Mouse (Mus musculus): ENCODE data around the gene Pcyt1a. TPM values are rescaled to one million over a fixed set of nuclear protein-coding genes. Genes with fewer than 3 reads are reported as not detected.
"Not testable (repeated sequence)": the region's sequence is repeated elsewhere in the genome, so short reads cannot be mapped to it uniquely, and the experiment has no call there.

Gene Pcyt1a
- polyA plus RNA-seq, 1 experiment = not detected

DNA sequence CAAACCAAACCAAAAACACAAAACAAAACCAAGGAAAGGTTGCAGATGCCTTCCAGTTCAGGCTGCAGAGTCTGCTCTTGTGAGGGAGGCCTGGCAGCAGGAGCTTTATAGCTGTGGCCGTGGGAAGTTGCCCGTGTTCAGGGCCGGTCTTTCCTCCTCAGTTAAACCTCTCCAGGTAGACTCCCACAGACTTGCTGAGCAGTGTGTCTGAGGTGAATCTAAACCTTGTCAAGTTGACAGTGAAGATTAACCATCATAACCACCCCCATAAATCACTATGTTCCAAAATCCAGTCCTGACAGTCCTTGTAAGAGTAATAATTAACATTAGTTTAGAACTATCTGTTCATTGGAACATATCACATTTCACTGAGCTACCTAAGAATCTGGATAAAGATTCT lies 3.2 kb upstream of the Pcyt1a start:
- WGBS = 90% methylated on average over 3 of the region's 3 CpGs
- peaks cover 4% of the 10 kb centered on the region for H3K4me1 ChIP-seq (ENCODE audit: control insufficient read depth, insufficient read depth, low read length)
- TF ChIP-seq POLR2A (IDR thresholded peaks at IDR 0.05; ENCODE audit: insufficient read depth, low read depth, low read length) (no peak), CTCF (IDR thresholded peaks at IDR 0.05; ENCODE audit: insufficient read depth, low read depth, low read length) (no peak)
- no peak overlapping the region for H3K4me3 ChIP-seq (ENCODE audit: insufficient read depth, low read depth, low read length)
- H3K27ac ChIP-seq (ENCODE audit: insufficient read depth, low read depth, low read length) = no peak overlapping the region

GRCm38 (mm10) chr16:32431047-32431591 lies 398 bp downstream of the Pcyt1a start:
- TF ChIP-seq POLR2A (IDR thresholded peaks at IDR 0.05; ENCODE audit: insufficient read depth, low read depth, low read length) = no peak
- no peak for TF ChIP-seq CTCF (IDR thresholded peaks at IDR 0.05; ENCODE audit: insufficient read depth, low read depth, low read length)
- under 1% methylated on average over 28 of the region's 28 CpGs for WGBS
- peaks cover 7% of the 10 kb centered on the region for H3K4me1 ChIP-seq (ENCODE audit: control insufficient read depth, insufficient read depth, low read length)
- peak overlapping the region; percentile 74 for H3K27ac ChIP-seq (ENCODE audit: insufficient read depth, low read depth, low read length)
- peak overlapping the region; percentile 76 for H3K4me3 ChIP-seq (ENCODE audit: insufficient read depth, low read depth, low read length)

GRCm38 (mm10) chr16:32431926-32432325 lies 1.2 kb downstream of the Pcyt1a start:
- Histone ChIP-seq H3K4me3 (ENCODE audit: insufficient read depth, low read depth, low read length) (no peak overlapping the region), H3K4me1 (ENCODE audit: control insufficient read depth, insufficient read depth, low read length) (peaks cover 7% of the 10 kb centered on the region), H3K27ac (ENCODE audit: insufficient read depth, low read depth, low read length) (no peak overlapping the region)
- 96% methylated on average over 1 of the region's 1 CpGs for WGBS
- TF ChIP-seq CTCF (IDR thresholded peaks at IDR 0.05; ENCODE audit: insufficient read depth, low read depth, low read length) = no peak
- TF ChIP-seq POLR2A (IDR thresholded peaks at IDR 0.05; ENCODE audit: insufficient read depth, low read depth, low read length) = no peak

- peaks cover 7% of the 10 kb centered on the region for H3K4me1 ChIP-seq (ENCODE audit: control insufficient read depth, insufficient read depth, low read length)
- TF ChIP-seq CTCF (IDR thresholded peaks at IDR 0.05; ENCODE audit: insufficient read depth, low read depth, low read length) (no peak), POLR2A (IDR thresholded peaks at IDR 0.05; ENCODE audit: insufficient read depth, low read depth, low read length) (no peak)
- no peak overlapping the region for H3K4me3 ChIP-seq (ENCODE audit: insufficient read depth, low read depth, low read length)
- WGBS = 67% methylated on average over 2 of the region's 2 CpGs
- H3K27ac ChIP-seq (ENCODE audit: insufficient read depth, low read depth, low read length) = no peak overlapping the region
Measured at GRCm38 (mm10) chr16:32433138-32433537, 2.4 kb downstream of the Pcyt1a start.

- WGBS = 17% methylated on average over 6 of the region's 6 CpGs
- peaks cover 7% of the 10 kb centered on the region for H3K4me1 ChIP-seq (ENCODE audit: control insufficient read depth, insufficient read depth, low read length)
- no peak overlapping the region for H3K4me3 ChIP-seq (ENCODE audit: insufficient read depth, low read depth, low read length)
- no peak for TF ChIP-seq POLR2A (IDR thresholded peaks at IDR 0.05; ENCODE audit: insufficient read depth, low read depth, low read length)
- TF ChIP-seq CTCF (IDR thresholded peaks at IDR 0.05; ENCODE audit: insufficient read depth, low read depth, low read length) = no peak
- H3K27ac ChIP-seq (ENCODE audit: insufficient read depth, low read depth, low read length) = no peak overlapping the region
Measured at GRCm38 (mm10) chr16:32434066-32434465, 3.3 kb downstream of the Pcyt1a start.

DNA sequence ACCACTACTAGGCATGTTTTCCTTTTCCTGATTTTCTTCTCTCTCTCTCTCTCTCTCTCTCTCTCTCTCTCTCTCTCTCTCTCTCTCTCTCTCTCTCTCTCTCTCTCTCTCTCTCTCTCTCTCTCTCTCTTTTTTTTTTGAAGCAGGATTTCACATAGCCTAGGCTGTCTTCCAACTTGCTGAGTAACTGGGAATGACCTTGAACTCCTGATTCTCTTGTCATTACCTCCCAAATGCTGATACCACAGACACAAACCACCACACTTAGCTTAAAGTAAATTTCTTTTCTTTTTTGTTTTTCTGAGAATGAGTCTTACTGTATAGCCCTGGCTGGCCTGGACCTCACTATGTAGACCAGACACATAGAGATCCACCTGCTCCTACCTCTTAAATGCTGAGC lies 4.0 kb downstream of the Pcyt1a start:
- peaks cover 6% of the 10 kb centered on the region for H3K4me1 ChIP-seq (ENCODE audit: control insufficient read depth, insufficient read depth, low read length)
- H3K27ac ChIP-seq (ENCODE audit: insufficient read depth, low read depth, low read length) = no peak overlapping the region
- TF ChIP-seq CTCF (IDR thresholded peaks at IDR 0.05; ENCODE audit: insufficient read depth, low read depth, low read length) = no peak
- TF ChIP-seq POLR2A (IDR thresholded peaks at IDR 0.05; ENCODE audit: insufficient read depth, low read depth, low read length) = no peak
- H3K4me3 ChIP-seq (ENCODE audit: insufficient read depth, low read depth, low read length) = no peak overlapping the region

DNA sequence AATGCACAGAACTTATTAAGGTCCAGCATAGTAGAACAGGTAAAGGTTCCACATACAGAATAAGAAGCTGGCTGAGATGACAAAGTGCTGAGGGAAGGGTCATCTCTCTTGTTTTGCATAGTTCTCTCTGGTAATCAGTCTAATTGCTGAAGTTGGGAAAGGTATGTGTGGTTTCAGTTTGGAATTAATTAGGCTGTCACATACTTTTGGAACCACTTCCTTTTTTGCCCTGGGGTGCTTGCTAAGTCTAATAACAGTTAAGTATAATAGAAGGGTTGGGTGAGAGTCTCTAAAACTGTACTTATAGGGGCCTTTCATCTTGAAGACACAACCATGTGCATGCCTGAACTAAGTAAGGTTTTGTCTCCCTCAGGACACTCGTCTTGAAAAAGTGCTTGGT lies 5.9 kb downstream of the Pcyt1a start:
- H3K27ac ChIP-seq (ENCODE audit: insufficient read depth, low read depth, low read length) = no peak overlapping the region
- no peak overlapping the region for H3K4me3 ChIP-seq (ENCODE audit: insufficient read depth, low read depth, low read length)
- no peak for TF ChIP-seq CTCF (IDR thresholded peaks at IDR 0.05; ENCODE audit: insufficient read depth, low read depth, low read length)
- TF ChIP-seq POLR2A (IDR thresholded peaks at IDR 0.05; ENCODE audit: insufficient read depth, low read depth, low read length) = no peak
- H3K4me1 ChIP-seq (ENCODE audit: control insufficient read depth, insufficient read depth, low read length) = peaks cover 2% of the 10 kb centered on the region; the same call in 1 of the 2 replicates
- 66% methylated on average over 1 of the region's 1 CpGs for WGBS

DNA sequence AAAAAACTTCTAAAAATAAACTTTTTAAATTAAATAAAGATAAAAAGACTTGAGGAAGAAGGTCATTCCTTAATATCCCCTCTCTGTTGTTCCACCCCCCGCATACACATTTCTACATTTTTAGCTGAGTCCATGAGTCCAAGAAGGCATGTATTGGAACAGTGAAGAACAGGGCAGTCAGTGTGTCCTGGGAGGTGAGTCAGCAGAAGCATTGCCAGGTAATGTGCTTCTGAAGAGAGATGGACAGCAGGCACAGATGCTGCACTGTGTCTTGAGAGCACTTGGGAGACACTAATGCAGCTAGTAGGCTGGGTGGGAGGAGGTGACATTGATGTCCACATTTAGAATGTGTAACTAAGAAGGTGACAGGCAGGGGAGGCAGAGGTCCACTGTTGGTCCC lies 6.5 kb downstream of the Pcyt1a start:
- no peak for TF ChIP-seq POLR2A (IDR thresholded peaks at IDR 0.05; ENCODE audit: insufficient read depth, low read depth, low read length)
- no peak for TF ChIP-seq CTCF (IDR thresholded peaks at IDR 0.05; ENCODE audit: insufficient read depth, low read depth, low read length)
- Histone ChIP-seq H3K4me1 (ENCODE audit: control insufficient read depth, insufficient read depth, low read length) (peaks cover 2% of the 10 kb centered on the region; the same call in 1 of the 2 replicates), H3K27ac (ENCODE audit: insufficient read depth, low read depth, low read length) (no peak overlapping the region), H3K4me3 (ENCODE audit: insufficient read depth, low read depth, low read length) (no peak overlapping the region)
- 96% methylated on average over 1 of the region's 1 CpGs for WGBS

- Histone ChIP-seq H3K27ac (ENCODE audit: insufficient read depth, low read depth, low read length) (no peak overlapping the region), H3K4me3 (ENCODE audit: insufficient read depth, low read depth, low read length) (no peak overlapping the region), H3K4me1 (ENCODE audit: control insufficient read depth, insufficient read depth, low read length) (no peaks in the 10 kb centered on the region)
- WGBS = 80% methylated on average over 3 of the region's 3 CpGs
- TF ChIP-seq CTCF (IDR thresholded peaks at IDR 0.05; ENCODE audit: insufficient read depth, low read depth, low read length) (no peak), POLR2A (IDR thresholded peaks at IDR 0.05; ENCODE audit: insufficient read depth, low read depth, low read length) (no peak)
Measured at GRCm38 (mm10) chr16:32441432-32441831, 10.7 kb downstream of the Pcyt1a start.

DNA sequence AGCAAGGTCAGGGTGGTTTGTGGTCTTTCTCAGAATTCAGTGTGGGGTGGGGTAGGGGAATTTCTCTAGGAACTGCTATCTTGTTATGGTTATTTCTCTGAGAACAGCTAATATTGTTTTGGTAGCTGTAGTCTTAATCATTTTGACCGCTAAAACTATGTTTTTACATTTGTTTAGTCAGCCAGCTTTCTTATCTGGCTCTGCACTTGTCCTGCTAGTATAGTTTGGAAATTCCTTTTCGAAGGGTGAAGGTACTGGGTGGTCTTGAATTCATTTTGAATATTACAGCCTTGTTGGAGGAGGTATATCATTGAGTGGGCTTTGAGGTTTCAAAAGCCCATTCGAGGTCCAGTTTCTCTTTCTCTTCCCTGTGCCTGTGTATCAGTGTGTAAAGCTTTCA lies 13.9 kb downstream of the Pcyt1a start:
- not testable (repeated sequence) for H3K4me3 ChIP-seq (ENCODE audit: insufficient read depth, low read depth, low read length); H3K4me1 ChIP-seq (ENCODE audit: control insufficient read depth, insufficient read depth, low read length); H3K27ac ChIP-seq (ENCODE audit: insufficient read depth, low read depth, low read length)
- WGBS = 87% methylated on average over 3 of the region's 3 CpGs

Measured in olfactory bulb, adult 2 months (tissue).